Mouse (Mus musculus) ovary, postnatal 36 days (tissue): ENCODE results near the gene Rnf144b.

Source experiments
- DNase-seq: peaks from one replicate; pipeline ENCODE4 v3.0.0; 2022; ENCODE audit warnings: low spot score, mixed read lengths

Rnf144b gene

GRCm38 (mm10) chr13:47124986-47125385 lies 2.5 kb downstream of the Rnf144b start:
- no peak for DNase-seq

- DNase-seq, result no peak
Observed at GRCm38 (mm10) chr13:47125595-47125994, 3.1 kb downstream of the Rnf144b start.

- no peak for DNase-seq
Observed at GRCm38 (mm10) chr13:47129090-47129489, 6.6 kb downstream of the Rnf144b start.

- no peak for DNase-seq
Observed at GRCm38 (mm10) chr13:47133058-47133457, 10.6 kb downstream of the Rnf144b start.

- DNase-seq, result no peak
Observed at GRCm38 (mm10) chr13:47134836-47135235, 12.4 kb downstream of the Rnf144b start.

GRCm38 (mm10) chr13:47135741-47136140 lies 13.3 kb downstream of the Rnf144b start:
- no peak for DNase-seq

- DNase-seq, result no peak
Observed at GRCm38 (mm10) chr13:47142764-47143163, 20.3 kb downstream of the Rnf144b start.

- DNase-seq, result no peak
Observed at GRCm38 (mm10) chr13:47145939-47146338, 23.5 kb downstream of the Rnf144b start.

- no peak for DNase-seq
Observed at GRCm38 (mm10) chr13:47146388-47146787, 23.9 kb downstream of the Rnf144b start.

- DNase-seq, result no peak
Observed at GRCm38 (mm10) chr13:47148573-47148972, 26.1 kb downstream of the Rnf144b start.

- DNase-seq, result no peak
Observed at GRCm38 (mm10) chr13:47149993-47150392, 27.5 kb downstream of the Rnf144b start.

GRCm38 (mm10) chr13:47151060-47151459 lies 28.6 kb downstream of the Rnf144b start:
- DNase-seq, result no peak

- no peak for DNase-seq
Observed at GRCm38 (mm10) chr13:47152390-47152789, 29.9 kb downstream of the Rnf144b start.

GRCm38 (mm10) chr13:47153206-47153605 lies 30.8 kb downstream of the Rnf144b start:
- no peak for DNase-seq

GRCm38 (mm10) chr13:47154866-47155265 lies 32.4 kb downstream of the Rnf144b start:
- no peak for DNase-seq

GRCm38 (mm10) chr13:47156841-47157240 lies 34.4 kb downstream of the Rnf144b start:
- no peak for DNase-seq

- no peak for DNase-seq
Observed at GRCm38 (mm10) chr13:47162001-47162400, 39.5 kb downstream of the Rnf144b start.

- no peak for DNase-seq
Observed at GRCm38 (mm10) chr13:47164732-47165131, 42.3 kb downstream of the Rnf144b start.

GRCm38 (mm10) chr13:47165261-47165660 lies 42.8 kb downstream of the Rnf144b start:
- no peak for DNase-seq

GRCm38 (mm10) chr13:47168484-47168883 lies 46.0 kb downstream of the Rnf144b start:
- DNase-seq, result no peak

GRCm38 (mm10) chr13:47170026-47170425 lies 47.6 kb downstream of the Rnf144b start:
- DNase-seq, result no peak

GRCm38 (mm10) chr13:47170811-47171555 lies 48.5 kb downstream of the Rnf144b start:
- DNase-seq, result no peak

GRCm38 (mm10) chr13:47172891-47173290 lies 50.4 kb downstream of the Rnf144b start:
- no peak for DNase-seq

- no peak for DNase-seq
Observed at GRCm38 (mm10) chr13:47178182-47178581, 55.7 kb downstream of the Rnf144b start.
